Mouse (Mus musculus): Measurements from ENCODE around the gene Kcnh8.
A peak's percentile ranks its signal among the peaks of the same experiment; 100 is the strongest.

Kcnh8 gene

GRCm38 (mm10) chr17:52602093-52602780, at the start of gene Kcnh8:
TSS of gene Kcnh8 (plus strand) at chr17:52602709.
- no peak for DNase-seq (ENCODE audit: low read depth, low spot score)

GRCm38 (mm10) chr17:52559961-52560720, 42.4 kb upstream of the Kcnh8 start:
- DNase-seq (ENCODE audit: low read depth, low spot score) = peak; percentile 15

- no peak for DNase-seq (ENCODE audit: low read depth, low spot score)
These were observed 36.9 kb upstream of the Kcnh8 start for GRCm38 (mm10) chr17:52565467-52566155.

GRCm38 (mm10) chr17:52569584-52570270, 32.8 kb upstream of the Kcnh8 start:
- DNase-seq (ENCODE audit: low read depth, low spot score) = no peak

GRCm38 (mm10) chr17:52572229-52572628, 30.3 kb upstream of the Kcnh8 start:
- DNase-seq (ENCODE audit: low read depth, low spot score) = no peak

- DNase-seq (ENCODE audit: low read depth, low spot score) = no peak
These were observed 10.9 kb upstream of the Kcnh8 start for GRCm38 (mm10) chr17:52591503-52592194.

- DNase-seq (ENCODE audit: low read depth, low spot score) = no peak
These were observed 3.4 kb upstream of the Kcnh8 start for GRCm38 (mm10) chr17:52599141-52599540.

GRCm38 (mm10) chr17:52600882-52601371, 1.6 kb upstream of the Kcnh8 start:
- no peak for DNase-seq (ENCODE audit: low read depth, low spot score)

GRCm38 (mm10) chr17:52602781-52603170, 267 bp downstream of the Kcnh8 start:
- DNase-seq (ENCODE audit: low read depth, low spot score) = no peak

GRCm38 (mm10) chr17:52603411-52603810, 902 bp downstream of the Kcnh8 start:
- DNase-seq (ENCODE audit: low read depth, low spot score) = no peak

GRCm38 (mm10) chr17:52611382-52611781, 8.9 kb downstream of the Kcnh8 start:
- no peak for DNase-seq (ENCODE audit: low read depth, low spot score)

- DNase-seq (ENCODE audit: low read depth, low spot score) = no peak
These were observed 46.7 kb downstream of the Kcnh8 start for GRCm38 (mm10) chr17:52649186-52649585.

- no peak for DNase-seq (ENCODE audit: low read depth, low spot score)
These were observed 89.5 kb downstream of the Kcnh8 start for GRCm38 (mm10) chr17:52691988-52692387.

GRCm38 (mm10) chr17:52701944-52702343, 99.4 kb downstream of the Kcnh8 start:
- no peak for DNase-seq (ENCODE audit: low read depth, low spot score)

GRCm38 (mm10) chr17:52712319-52712718, 109.8 kb downstream of the Kcnh8 start:
- no peak for DNase-seq (ENCODE audit: low read depth, low spot score)

GRCm38 (mm10) chr17:52722214-52722613, 119.7 kb downstream of the Kcnh8 start:
- no peak for DNase-seq (ENCODE audit: low read depth, low spot score)

- no peak for DNase-seq (ENCODE audit: low read depth, low spot score)
These were observed 126.3 kb downstream of the Kcnh8 start for GRCm38 (mm10) chr17:52728806-52729205.

GRCm38 (mm10) chr17:52738436-52738835, 135.9 kb downstream of the Kcnh8 start:
- DNase-seq (ENCODE audit: low read depth, low spot score) = no peak

GRCm38 (mm10) chr17:52788151-52788550, 185.6 kb downstream of the Kcnh8 start:
- no peak for DNase-seq (ENCODE audit: low read depth, low spot score)

- no peak for DNase-seq (ENCODE audit: low read depth, low spot score)
These were observed 202.0 kb downstream of the Kcnh8 start for GRCm38 (mm10) chr17:52804463-52804862.

- peak; percentile 38 for DNase-seq (ENCODE audit: low read depth, low spot score)
These were observed 208.3 kb downstream of the Kcnh8 start for GRCm38 (mm10) chr17:52810773-52811172.

Measured in skeletal muscle tissue, adult 2 months (tissue).